8 mouse cellular contexts compared by ENCODE assay signal in the genomic region with DNA sequence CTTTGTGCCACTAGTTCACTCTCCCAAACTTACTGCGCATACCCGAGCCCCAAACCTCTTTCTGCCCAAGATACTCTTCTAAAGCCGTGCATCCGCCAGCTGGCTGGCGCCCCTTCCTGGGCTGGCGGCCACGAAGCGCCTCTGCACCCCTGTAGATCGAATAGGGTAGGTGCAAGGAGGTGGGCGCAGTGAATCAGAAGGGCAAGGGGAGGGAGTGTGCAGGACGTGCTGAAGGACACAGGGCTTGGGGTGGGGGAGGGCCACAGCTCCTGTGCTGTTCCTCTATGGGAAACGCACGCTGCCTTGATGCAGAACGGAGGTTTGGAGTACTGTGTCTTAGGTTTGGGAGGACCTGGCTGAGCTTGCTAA. TPM values are rescaled to one million over a fixed set of nuclear protein-coding genes. Genes with fewer than 3 reads are reported as not detected.
DNase-seq lines count a peak whose midpoint lies in the region; ATAC-seq and TF ChIP-seq lines count a peak whose summit lies in the region.

A gene (minus strand): TSS at position 164 of the 369 bp plus-strand sequence.

- TF ChIP-seq POLR2A in liver, adult 2 months (IDR thresholded peaks at IDR 0.05; ENCODE audit: extremely low read depth, insufficient read depth, low read length): no peak

- H3K9ac ChIP-seq in heart, embryonic 16.5 days (ENCODE audit: low read length): peak within 1 kb of the TSS; percentile 76
- H3K9ac ChIP-seq in ES-E14 (ENCODE audit: insufficient read depth, low read depth, low read length, poor library complexity, severe bottlenecking): peak within 1 kb of the TSS; percentile 92
- H3K9ac ChIP-seq in hindbrain, postnatal 0 days (replicated peaks; ENCODE audit: low read length): peak within 1 kb of the TSS; percentile 78
- peak within 1 kb of the TSS; percentile 88 for H3K9ac ChIP-seq in liver, adult 2 months (ENCODE audit: low read depth, low read length)

- peaks cover 16% of the 10 kb centered on the region for H3K4me1 ChIP-seq in heart, embryonic 16.5 days (ENCODE audit: control insufficient read depth, insufficient read depth, low read length)
- H3K4me1 ChIP-seq in ES-E14 (ENCODE audit: control insufficient read depth in 2 of 2, insufficient read depth in 2 of 2, low read length in 2 of 2, poor library complexity in 1 of 2): peaks cover 0 to 16% of the 10 kb centered on the region in 2 experiments; a peak in 2 of 4 replicates
- H3K4me1 ChIP-seq in hindbrain, postnatal 0 days (ENCODE audit: insufficient read depth, low read length): peaks cover 10% of the 10 kb centered on the region
- H3K4me1 ChIP-seq in liver, adult 2 months (ENCODE audit: control insufficient read depth, insufficient read depth, low read length): peaks cover 4% of the 10 kb centered on the region; the same call in 1 of the 2 replicates

- H3K79me2 ChIP-seq in liver, adult 2 months (ENCODE audit: control insufficient read depth, insufficient read depth, low read length): no peaks in the 10 kb centered on the region; the same call in 1 of the 2 replicates

- H3K9me3 ChIP-seq in heart, embryonic 16.5 days (replicated peaks; ENCODE audit: control insufficient read depth, low read length): no peaks in the 10 kb centered on the region
- no peaks in the 10 kb centered on the region for H3K9me3 ChIP-seq in ES-E14 (ENCODE audit: control insufficient read depth, insufficient read depth, low read depth, low read length)
- H3K9me3 ChIP-seq in hindbrain, postnatal 0 days (ENCODE audit: low read length): no peaks in the 10 kb centered on the region

- under 1% methylated on average over 14 of the region's 14 CpGs for WGBS in heart, embryonic 16.5 days
- WGBS in hindbrain, postnatal 0 days: 0% methylated on average over 14 of the region's 14 CpGs
- 0% methylated on average over 14 of the region's 14 CpGs for WGBS in liver, adult 2 months

- no peaks in the 10 kb centered on the region for H3K27me3 ChIP-seq in heart, embryonic 16.5 days (ENCODE audit: control insufficient read depth, insufficient read depth, low read length)
- H3K27me3 ChIP-seq in hindbrain, postnatal 0 days (ENCODE audit: insufficient read depth, low read length): no peaks in the 10 kb centered on the region
- no peaks in the 10 kb centered on the region for H3K27me3 ChIP-seq in liver, adult 2 months (ENCODE audit: control insufficient read depth, insufficient read depth, low read length)

- in situ Hi-C loops in ES-E14 (cut with MboI; ENCODE audit: low sequenced_read_pairs in 2 of 2, unreplicated experiment in 2 of 2): no loop called here

- H3K36me3 ChIP-seq in heart, embryonic 16.5 days (ENCODE audit: control insufficient read depth, insufficient read depth): peaks cover 5% of the 10 kb centered on the region; the same call in 1 of the 2 replicates
- H3K36me3 ChIP-seq in ES-E14 (ENCODE audit: control insufficient read depth, insufficient read depth, low read length, poor library complexity, severe bottlenecking): peaks cover 14% of the 10 kb centered on the region; the same call in 1 of the 2 replicates
- H3K36me3 ChIP-seq in hindbrain, postnatal 0 days (ENCODE audit: insufficient read depth, low read length): peaks cover 15% of the 10 kb centered on the region
- no peaks in the 10 kb centered on the region for H3K36me3 ChIP-seq in liver, adult 2 months (ENCODE audit: control insufficient read depth, insufficient read depth, low read length)

- peak; percentile 72 for ATAC-seq in heart, embryonic 16.5 days (replicated peaks; ENCODE audit: extremely low read depth, insufficient read depth, low FRiP score)
- peak; percentile 89 for ATAC-seq in hindbrain, postnatal 0 days

- H3K4me2 ChIP-seq in heart, embryonic 16.5 days (ENCODE audit: low read depth, low read length): peak within 1 kb of the TSS; percentile 90
- peak within 1 kb of the TSS; percentile 71 for H3K4me2 ChIP-seq in hindbrain, postnatal 0 days (ENCODE audit: low read depth, low read length)

- peak within 1 kb of the TSS; percentile 57 for H3K4me3 ChIP-seq in heart, embryonic 16.5 days (ENCODE audit: low read length)
- H3K4me3 ChIP-seq in ES-E14 (ENCODE audit: insufficient read depth in 1 of 2, low read depth in 1 of 2, low read length in 2 of 2, poor library complexity in 1 of 2, severe bottlenecking in 1 of 2): peak within 1 kb of the TSS; percentile 78 to 86
- peak within 1 kb of the TSS; percentile 59 for H3K4me3 ChIP-seq in hindbrain, postnatal 0 days (ENCODE audit: low read length)
- H3K4me3 ChIP-seq in liver, adult 2 months (ENCODE audit: insufficient read depth, low read depth, low read length): peak within 1 kb of the TSS; percentile 89

- peak; percentile 76 for TF ChIP-seq CTCF in hindbrain, postnatal 0 days (IDR thresholded peaks at IDR 0.05; ENCODE audit: low read depth)
- no peak for TF ChIP-seq CTCF in liver, adult 2 months (IDR thresholded peaks at IDR 0.05; ENCODE audit: low read depth, low read length)

- no peak for DNase-seq in heart, adult 8-10 months (ENCODE audit: low spot score)
- no peak for DNase-seq in ES-E14 (ENCODE audit: low read depth, low spot score)
- DNase-seq in embryo, embryonic 11.5 days (ENCODE audit: low read depth, low spot score): peak; percentile 53
- peak; percentile 84 for DNase-seq in hindbrain, postnatal 0 days (ENCODE audit: low spot score)
- DNase-seq in liver, adult 2 months (ENCODE audit: extremely low read depth, low read depth, low spot score): no peak
- peak; percentile 74 to 79 for DNase-seq in right cerebral cortex, postnatal 36 days (ENCODE audit: low spot score in 2 of 2)
- no peak for DNase-seq in retina, postnatal 1 day

- peak within 1 kb of the TSS; percentile 87 for H3K27ac ChIP-seq in heart, embryonic 16.5 days (ENCODE audit: low read length)
- peak within 1 kb of the TSS; percentile 67 for H3K27ac ChIP-seq in ES-E14 (ENCODE audit: insufficient read depth, low read depth, low read length, poor library complexity, severe bottlenecking)
- peak within 1 kb of the TSS; percentile 93 for H3K27ac ChIP-seq in hindbrain, postnatal 0 days
- H3K27ac ChIP-seq in liver, adult 2 months (replicated peaks; ENCODE audit: insufficient read depth, low read depth, low read length): peak within 1 kb of the TSS; percentile 58

TF ChIP-seq in ES-E14, 5 proteins besides CTCF, POLR2A, EP300 and RAD21:
- TF ChIP-seq MAFK (IDR thresholded peaks at IDR 0.05; ENCODE audit: insufficient read depth, low read depth, low read length) (no peak), ZNF384 (IDR thresholded peaks at IDR 0.05; ENCODE audit: low read depth, low read length) (no peak), ZC3H11A (IDR thresholded peaks at IDR 0.05; ENCODE audit: borderline replicate concordance, low read depth, low read length) (no peak), CHD2 (IDR thresholded peaks at IDR 0.05; ENCODE audit: low read depth, low read length) (no peak), HCFC1 (IDR thresholded peaks at IDR 0.05; ENCODE audit: borderline replicate concordance, insufficient read depth, low read length) (no peak)

RNA-seq across cellular contexts. Expression of the gene that starts here (rescaled TPM):
- 7.0 and 7.4 TPM in 2 replicates for polyA plus RNA-seq in heart, embryonic 16.5 days (2015; fragmentation: Nextera tagmentation; extraction: Ambion mirVana)
- 1 to 10 TPM; 1.7 to 2.7 (median 2.3) TPM for total RNA-seq in heart, adult 8-10 months (2022)
- total RNA-seq in ES-E14 (2012; rRNA removed): 9.1 and 9.5 TPM in 2 replicates
- 18.4 and 20.8 TPM in 2 replicates for total RNA-seq in hindbrain, postnatal 0 days (2014; rRNA removed)
- 15.1 and 15.4 TPM in 2 replicates for polyA plus RNA-seq in hindbrain, postnatal 0 days (2015; fragmentation: Nextera tagmentation; extraction: Ambion mirVana)
- 0.28 and 0.34 TPM in 2 replicates for total RNA-seq in liver, adult 2 months (2014; rRNA removed)
- 1.7 and 2.0 TPM in 2 replicates for polyA plus RNA-seq in liver, adult 2 months (2012; rRNA removed)

Comparison
In these comparisons a context has a peak if more than half of its experiments do, and no peak if none do; other contexts are left out.
1. DNase-seq: peak in embryo, embryonic 11.5 days (single experiment), hindbrain, postnatal 0 days (single experiment) and right cerebral cortex, postnatal 36 days (2 of 2); none in heart, adult 8-10 months (single experiment), ES-E14 (single experiment), liver, adult 2 months (single experiment) and retina, postnatal 1 day (single experiment).
2. Peak in every context shown above with its lines, with median percentiles within 50 percentile points of each other: H3K27ac ChIP-seq, H3K4me3 ChIP-seq and H3K9ac ChIP-seq.